Mouse (Mus musculus) right cerebral cortex, postnatal 4 days (tissue): ENCODE measurements around the gene Utrn.
"Not testable (repeated sequence)": the region's sequence is repeated elsewhere in the genome, so short reads cannot be mapped to it uniquely, and the experiment has no call there.

Experiments used
- DNase-seq: peaks from one replicate; pipeline ENCODE4 v3.0.0-alpha.2; 2022

Gene Utrn

GRCm38 (mm10) chr10:12658023-12658744, 211.0 kb downstream of the Utrn start:
- DNase-seq = no peak

- no peak for DNase-seq
Measured at GRCm38 (mm10) chr10:12652988-12653387, 216.2 kb downstream of the Utrn start.

- DNase-seq = no peak
Measured at GRCm38 (mm10) chr10:12646119-12646518, 223.0 kb downstream of the Utrn start.

- no peak for DNase-seq
Measured at GRCm38 (mm10) chr10:12643336-12643735, 225.8 kb downstream of the Utrn start.

- no peak for DNase-seq
Measured at GRCm38 (mm10) chr10:12639638-12640037, 229.5 kb downstream of the Utrn start.

GRCm38 (mm10) chr10:12633965-12634364, 235.2 kb downstream of the Utrn start:
- DNase-seq = no peak

GRCm38 (mm10) chr10:12630933-12631332, 238.2 kb downstream of the Utrn start:
- no peak for DNase-seq

GRCm38 (mm10) chr10:12618397-12618796, 250.8 kb downstream of the Utrn start:
- no peak for DNase-seq

- DNase-seq = no peak
Measured at GRCm38 (mm10) chr10:12615723-12616122, 253.4 kb downstream of the Utrn start.

- DNase-seq = peak; percentile 67
Measured at GRCm38 (mm10) chr10:12614465-12615199, 254.5 kb downstream of the Utrn start.

GRCm38 (mm10) chr10:12612235-12612863, 256.8 kb downstream of the Utrn start:
- DNase-seq = peak; percentile 76

- DNase-seq = no peak
Measured at GRCm38 (mm10) chr10:12609896-12610295, 259.3 kb downstream of the Utrn start.

- DNase-seq = no peak
Measured at GRCm38 (mm10) chr10:12608634-12609033, 260.5 kb downstream of the Utrn start.

- DNase-seq = not testable (repeated sequence)
Measured at GRCm38 (mm10) chr10:12607180-12607579, 262.0 kb downstream of the Utrn start.

- no peak for DNase-seq
Measured at GRCm38 (mm10) chr10:12595379-12595778, 273.8 kb downstream of the Utrn start.

GRCm38 (mm10) chr10:12594958-12595357, 274.2 kb downstream of the Utrn start:
- DNase-seq = no peak

GRCm38 (mm10) chr10:12593071-12593470, 276.1 kb downstream of the Utrn start:
- no peak for DNase-seq

GRCm38 (mm10) chr10:12591946-12592345, 277.2 kb downstream of the Utrn start:
- DNase-seq = no peak

GRCm38 (mm10) chr10:12588051-12588450, 281.1 kb downstream of the Utrn start:
- DNase-seq = no peak

- no peak for DNase-seq
Measured at GRCm38 (mm10) chr10:12587318-12587717, 281.8 kb downstream of the Utrn start.

- DNase-seq = no peak
Measured at GRCm38 (mm10) chr10:12586825-12587224, 282.3 kb downstream of the Utrn start.

- no peak for DNase-seq
Measured at GRCm38 (mm10) chr10:12586200-12586599, 283.0 kb downstream of the Utrn start.

GRCm38 (mm10) chr10:12583473-12583872, 285.7 kb downstream of the Utrn start:
- no peak for DNase-seq

- no peak for DNase-seq
Measured at GRCm38 (mm10) chr10:12579048-12579447, 290.1 kb downstream of the Utrn start.
